Mouse (Mus musculus) embryonic stem cell, embryonic (primary cell): ENCODE data around the gene Zfp949.
"Not testable (repeated sequence)": the region's sequence is repeated elsewhere in the genome, so short reads cannot be mapped to it uniquely, and the experiment has no call there.

ENCODE experiments used
- CTCF ChIA-PET, 4 experiments: fragments of 300-600 bp in 2 of 4; fragments of 350-600 bp in 2 of 4; sonication (Branson Sonifier 250); formaldehyde crosslinking; loops; one replicate each; lab custom pipeline; 2022; ENCODE audit warnings: inconsistent platforms in 2 of 4; lab: Charles Lee
- POLR2A ChIA-PET, 4 experiments: fragments of 300-600 bp in 2 of 4; fragments of 350-600 bp in 2 of 4; sonication (Branson Sonifier 250); formaldehyde crosslinking; loops; one replicate each; lab custom pipeline; 2022; ENCODE audit warnings: antibody characterized with exemption in 4 of 4, inconsistent platforms in 1 of 4; lab: Charles Lee

The Zfp949 gene

DNA sequence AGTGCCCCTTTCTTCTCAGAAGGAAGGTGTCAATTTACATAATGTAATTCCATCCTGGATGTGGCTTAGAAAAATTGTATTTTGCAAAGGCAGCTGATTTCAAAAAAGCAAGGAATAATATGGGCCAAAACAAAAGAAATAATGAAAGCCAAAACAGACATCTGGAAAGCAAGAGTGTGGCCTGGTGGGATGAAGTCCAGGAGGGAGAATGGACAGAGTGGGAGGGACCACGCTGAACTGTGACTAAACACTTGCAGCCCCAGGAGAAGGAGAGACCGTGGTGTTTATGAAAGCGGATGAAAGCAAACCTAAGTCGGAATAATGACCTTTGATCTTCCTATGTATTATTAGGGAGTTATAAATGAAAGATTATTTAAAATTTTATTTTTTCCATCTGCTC, 19.9 kb upstream of the Zfp949 start:
- ChIA-PET CTCF (interaction anchor here in 1 of 4 experiments (0.6 kb wide), 1 partner anchor 135 kb away, joined by 5 read pairs; no protein-coding TSS in a partner anchor), POLR2A (interaction anchor here in 1 of 4 experiments (0.6 to 13.3 kb wide), 2 partner anchors 34 to 41 kb away, joined by 3 to 345 read pairs; partner anchors contain the start of gene Syncrip)

DNA sequence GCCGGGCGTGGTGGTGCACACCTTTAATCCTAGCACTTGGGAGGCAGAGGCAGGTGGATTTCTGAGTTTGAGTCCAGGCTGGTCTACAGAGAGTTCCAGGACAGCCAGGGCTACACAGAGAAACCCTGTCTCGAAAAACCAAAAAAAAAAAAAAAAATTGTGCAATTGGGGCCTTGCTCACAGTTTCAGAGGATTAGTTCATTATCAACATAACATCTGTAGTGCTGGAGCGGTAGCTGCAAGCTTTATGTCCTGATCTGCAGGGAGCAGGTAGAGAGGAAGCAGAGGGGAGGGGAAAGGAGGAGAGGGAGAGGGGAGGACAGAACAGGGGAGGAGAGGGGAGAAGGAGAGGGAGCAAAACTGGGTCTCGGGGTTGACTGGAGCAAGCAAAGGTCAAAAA, 19.1 kb upstream of the Zfp949 start:
- CTCF ChIA-PET = interaction anchor here in 1 of 4 experiments (1.5 kb wide), 1 partner anchor 17 kb away, joined by 3 read pairs; no protein-coding TSS in a partner anchor
- POLR2A ChIA-PET = interaction anchor here in 1 of 4 experiments (1.5 to 2.0 kb wide), 2 partner anchors 8 to 17 kb away, joined by 4 to 7 read pairs; no protein-coding TSS in a partner anchor

DNA sequence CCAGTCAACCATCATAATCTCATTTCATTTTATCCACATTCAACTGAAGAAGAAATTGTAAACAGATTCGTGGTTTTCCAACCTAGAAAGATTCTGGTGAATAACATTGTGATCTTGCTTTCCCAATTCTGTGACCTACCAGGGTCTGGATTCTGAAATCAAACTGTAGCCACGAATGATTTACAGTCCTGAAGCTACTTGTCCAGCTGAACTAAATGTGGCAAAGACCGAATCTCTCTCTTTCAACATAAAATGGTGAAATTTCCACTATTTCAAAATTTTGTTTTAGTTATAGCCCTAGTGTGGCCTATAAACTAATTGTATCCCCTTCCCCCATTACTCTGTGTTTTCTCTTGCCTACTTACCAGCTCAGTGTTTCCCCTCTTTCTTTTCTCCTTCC, 18.2 kb upstream of the Zfp949 start:
- CTCF ChIA-PET = interaction anchor here in 2 of 4 experiments (0.6 to 1.5 kb wide), 3 partner anchors 16 to 1203 kb away, joined by 3 to 8 read pairs (median 3); no protein-coding TSS in a partner anchor
- POLR2A ChIA-PET = interaction anchor here in 2 of 4 experiments (0.6 to 2.0 kb wide), 7 partner anchors 8 to 1385 kb away, joined by 3 to 7 read pairs (median 4); partner anchors contain the start of gene Mrap2 (in 1 of the 2)

DNA sequence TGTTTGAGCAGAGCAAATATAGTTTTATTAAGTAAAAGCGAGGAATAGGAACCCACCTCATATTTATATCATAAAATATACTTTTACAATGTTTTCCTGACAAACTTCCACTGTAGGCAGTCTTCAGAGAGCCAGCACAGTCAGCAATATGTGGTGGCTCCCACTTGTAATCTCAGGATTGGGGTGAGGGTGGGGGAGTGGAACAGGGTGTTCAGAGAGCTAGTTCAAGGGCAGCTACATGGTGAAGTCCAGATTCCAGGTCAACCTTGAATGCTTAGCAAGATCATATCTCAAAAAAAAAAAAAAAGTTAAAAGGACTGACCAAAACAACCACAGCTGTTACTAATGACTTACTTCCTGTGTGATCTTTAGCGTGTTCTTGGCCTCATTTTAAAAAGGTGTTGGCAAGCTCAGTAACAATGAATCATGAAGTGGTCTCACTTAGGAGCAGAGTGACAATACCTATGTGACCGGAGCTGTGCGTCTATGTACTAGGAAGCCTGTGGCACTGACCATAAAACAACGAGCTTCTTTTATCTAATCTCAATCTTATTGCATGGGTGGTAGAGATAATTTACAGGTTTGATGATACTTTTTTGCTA, 17.7 kb upstream of the Zfp949 start:
- POLR2A ChIA-PET = interaction anchor here in 2 of 4 experiments (0.6 to 2.0 kb wide), 9 partner anchors 9 to 1386 kb away, joined by 3 to 7 read pairs (median 4); partner anchors contain the start of gene Mrap2 (in 1 of the 2)
- CTCF ChIA-PET = interaction anchor here in 3 of 4 experiments (0.6 to 1.5 kb wide), 4 partner anchors 16 to 1204 kb away, joined by 3 to 8 read pairs (median 3); no protein-coding TSS in a partner anchor

DNA sequence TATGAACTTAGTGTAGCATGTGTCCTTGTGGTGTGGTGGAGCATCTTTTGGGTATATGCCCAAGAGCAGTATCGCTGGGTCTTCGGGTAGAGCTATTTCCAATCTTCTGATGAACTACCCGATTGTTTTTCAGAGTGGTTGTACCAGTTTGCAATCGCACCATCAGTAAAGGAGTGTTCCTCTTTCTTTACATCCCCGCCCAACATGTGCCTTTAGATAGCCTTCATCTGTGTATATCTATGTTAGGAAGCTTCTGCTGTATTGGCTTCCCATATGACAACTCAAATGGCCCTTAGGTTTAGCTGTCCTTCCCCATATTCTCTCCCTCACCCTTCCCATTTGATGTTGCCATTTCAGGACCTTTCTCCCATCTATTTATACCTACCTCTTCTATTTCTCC, 13.7 kb upstream of the Zfp949 start:
- ChIA-PET CTCF (interaction anchor here (0.6 to 1.7 kb wide), 4 partner anchors 12 to 983 kb away, joined by 3 to 5 read pairs (median 4); no protein-coding TSS in a partner anchor), POLR2A (interaction anchor here (0.8 to 12.0 kb wide), 8 partner anchors 11 to 49 kb away, joined by 3 to 123 read pairs (median 4); no protein-coding TSS in a partner anchor)

DNA sequence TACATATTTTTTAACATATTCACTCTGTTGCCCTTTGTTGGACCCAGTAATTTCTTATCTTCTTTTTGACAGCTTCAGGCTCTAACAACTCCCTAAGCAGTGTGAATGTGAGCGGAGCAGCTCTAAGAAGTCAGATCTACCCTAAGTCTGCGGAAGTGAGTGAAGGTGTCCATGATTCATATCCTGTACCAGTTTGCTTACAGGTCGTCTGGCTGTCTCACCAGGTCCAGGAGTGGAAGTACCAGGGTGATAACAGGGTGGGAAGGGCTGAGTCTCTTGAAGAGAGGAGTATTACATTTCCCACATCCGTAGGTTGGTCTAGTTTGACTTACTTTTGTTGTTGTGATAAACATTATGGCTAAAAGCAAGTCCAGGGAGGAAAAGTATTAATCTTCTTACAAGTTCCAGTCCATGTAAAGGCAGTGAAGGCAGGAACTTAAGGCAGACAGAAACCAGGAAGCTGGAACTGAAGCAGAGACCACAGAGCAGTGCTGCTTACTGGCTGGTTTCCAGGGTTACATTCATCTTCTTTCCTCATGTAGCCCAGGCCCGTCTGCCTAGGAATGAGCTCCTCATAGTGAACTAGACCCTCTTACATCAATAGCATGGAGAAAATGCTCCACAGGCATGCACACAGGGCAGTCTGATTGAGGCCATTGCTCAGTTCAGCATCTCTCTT, 8.1 kb upstream of the Zfp949 start:
- CTCF ChIA-PET = interaction anchor here in 1 of 4 experiments (1.0 kb wide), 1 partner anchor 298 kb away, joined by 3 read pairs; no protein-coding TSS in a partner anchor
- POLR2A ChIA-PET = interaction anchor here in 3 of 4 experiments (1.2 to 12.0 kb wide), 4 partner anchors 17 to 58 kb away, joined by 3 to 123 read pairs (median 14); partner anchors contain the start of gene Syncrip (in 1 of the 3)

DNA sequence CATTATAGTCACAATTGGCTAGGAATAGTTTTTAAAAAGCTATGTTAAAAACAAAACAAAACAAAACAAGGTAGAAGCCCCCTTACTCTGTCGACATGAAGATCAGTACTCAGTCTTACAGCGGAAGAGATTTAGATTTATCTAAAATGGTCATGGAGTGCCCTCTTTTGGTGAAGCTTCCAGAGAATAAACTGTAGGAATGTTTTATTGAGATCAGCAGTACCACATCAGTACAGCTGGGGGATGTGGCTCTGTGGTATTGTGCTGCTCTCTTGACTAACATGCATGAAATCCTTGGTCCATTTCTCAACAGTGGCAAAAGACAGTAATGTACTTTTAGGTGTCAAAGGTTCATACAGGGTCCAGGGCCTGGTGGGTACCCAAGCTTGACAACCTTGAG, 5.0 kb upstream of the Zfp949 start:
- POLR2A ChIA-PET = interaction anchor here in 2 of 4 experiments (0.6 to 12.0 kb wide), 5 partner anchors 20 to 307 kb away, joined by 3 to 123 read pairs (median 3); no protein-coding TSS in a partner anchor
- CTCF ChIA-PET = interaction anchor here in 3 of 4 experiments (1.0 to 1.8 kb wide), 3 partner anchors 301 kb away, joined by 4 to 12 read pairs (median 4); no protein-coding TSS in a partner anchor

DNA sequence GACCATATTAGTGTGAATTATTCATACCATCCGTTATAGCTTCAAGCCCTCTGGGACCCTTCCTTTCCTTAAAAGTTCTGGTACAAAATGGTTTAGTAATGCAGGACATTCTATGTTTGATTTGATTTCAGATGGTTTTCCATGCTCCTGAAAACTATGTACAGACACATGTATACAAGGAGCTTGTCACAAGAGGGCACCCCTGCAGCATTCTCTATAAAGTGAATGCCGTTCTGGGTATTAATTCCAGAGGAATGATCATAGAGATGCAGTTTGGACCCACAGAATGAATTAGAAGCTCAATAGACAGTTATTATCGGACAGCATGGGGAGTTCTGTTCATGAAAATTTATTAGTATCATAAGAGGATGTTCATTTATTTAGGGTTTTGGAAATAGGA, 2.3 kb upstream of the Zfp949 start:
- ChIA-PET CTCF (interaction anchor here (0.6 to 1.9 kb wide), 37 partner anchors 9 to 1219 kb away, joined by 3 to 23 read pairs (median 3); partner anchors contain the start of gene Syncrip (in 1 of the 4)), POLR2A (interaction anchor here in 3 of 4 experiments (0.7 to 1.9 kb wide), 18 partner anchors 9 to 304 kb away, joined by 3 to 23 read pairs (median 4); partner anchors contain the start of genes Snx14 (in 2 of the 3) and Syncrip (in 1 of the 3))

DNA sequence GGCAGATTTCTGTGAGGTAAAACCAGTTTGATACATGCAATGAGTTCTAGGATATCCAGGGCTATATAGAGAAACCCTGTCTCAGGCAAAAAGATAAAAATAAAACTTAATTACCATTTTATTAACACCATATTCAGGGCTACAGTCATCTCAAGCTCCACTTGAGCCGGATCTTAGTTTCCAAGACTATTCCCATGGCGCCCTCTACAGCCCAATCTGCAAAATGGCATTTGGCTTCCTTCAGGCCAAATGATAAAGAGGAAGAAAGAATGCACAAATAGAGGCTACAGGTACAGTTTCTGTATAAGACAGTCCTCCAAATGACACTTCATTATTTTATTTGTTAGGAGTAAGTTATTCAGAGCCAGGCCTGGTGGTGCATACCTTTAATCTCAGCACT, 1.7 kb upstream of the Zfp949 start:
- POLR2A ChIA-PET = interaction anchor here in 3 of 4 experiments (0.6 to 1.9 kb wide), 18 partner anchors 9 to 305 kb away, joined by 3 to 23 read pairs (median 4); partner anchors contain the start of genes Snx14 (in 2 of the 3) and Syncrip (in 1 of the 3)

DNA sequence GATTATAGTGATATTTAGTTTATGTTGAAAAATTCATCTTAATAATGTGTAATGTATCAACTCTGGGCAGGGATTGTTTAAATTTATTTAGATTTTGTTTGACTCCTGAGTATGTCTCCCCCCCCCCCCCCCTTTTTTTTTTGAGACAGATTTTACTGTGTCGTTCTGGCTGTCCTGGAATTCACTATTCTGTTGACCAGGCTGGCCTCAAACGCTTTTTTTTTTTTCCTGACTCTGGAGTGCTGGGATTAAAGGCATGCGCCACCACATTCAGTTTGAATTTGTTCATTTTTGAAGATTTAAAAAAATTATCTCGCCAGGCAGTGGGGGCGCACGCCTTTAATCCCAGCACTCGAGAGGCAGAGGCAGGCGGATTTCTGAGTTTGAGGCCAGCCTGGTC, 1.2 kb upstream of the Zfp949 start:
- CTCF ChIA-PET = interaction anchor here (0.6 to 1.9 kb wide), 21 partner anchors 13 to 1220 kb away, joined by 3 to 23 read pairs (median 4); no protein-coding TSS in a partner anchor
- POLR2A ChIA-PET = interaction anchor here in 3 of 4 experiments (0.6 to 2.6 kb wide), 15 partner anchors 9 to 306 kb away, joined by 3 to 52 read pairs (median 5); partner anchors contain the start of genes Syncrip (in 2 of the 3) and Snx14 (in 1 of the 3)

More for the DNA sequence above, 1.7 kb upstream of the Zfp949 start:
- CTCF ChIA-PET = interaction anchor here (0.6 to 1.9 kb wide), 35 partner anchors 9 to 1220 kb away, joined by 3 to 23 read pairs (median 3); partner anchors contain the start of gene Syncrip (in 1 of the 4)

DNA sequence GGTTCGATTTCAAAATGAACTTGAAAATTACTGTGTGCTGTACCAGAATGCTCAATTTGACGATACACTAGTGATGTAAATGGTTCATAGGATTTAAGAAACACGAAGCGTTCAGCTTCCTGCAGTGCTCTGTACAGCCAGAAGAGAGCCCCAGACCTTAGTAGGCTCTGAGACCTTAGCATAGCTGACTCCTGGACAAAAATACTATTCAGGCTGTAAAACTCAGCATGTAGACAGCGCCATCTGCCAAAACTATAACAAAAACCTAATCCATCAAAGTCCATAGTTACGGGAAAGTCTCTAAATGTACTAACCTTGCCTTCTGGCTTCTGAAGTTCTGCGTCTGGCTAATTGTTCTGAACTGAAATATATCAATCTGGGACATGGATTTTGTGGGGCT, 550 bp upstream of the Zfp949 start:
- ChIA-PET CTCF (interaction anchor here in 3 of 4 experiments (0.6 to 1.7 kb wide), 7 partner anchors 25 to 476 kb away, joined by 3 to 19 read pairs (median 3); no protein-coding TSS in a partner anchor), POLR2A (interaction anchor here (0.7 to 2.6 kb wide), 16 partner anchors 21 to 306 kb away, joined by 3 to 52 read pairs (median 5); partner anchors contain the start of genes Syncrip (in 2 of the 4) and Snx14 (in 1 of the 4))

DNA sequence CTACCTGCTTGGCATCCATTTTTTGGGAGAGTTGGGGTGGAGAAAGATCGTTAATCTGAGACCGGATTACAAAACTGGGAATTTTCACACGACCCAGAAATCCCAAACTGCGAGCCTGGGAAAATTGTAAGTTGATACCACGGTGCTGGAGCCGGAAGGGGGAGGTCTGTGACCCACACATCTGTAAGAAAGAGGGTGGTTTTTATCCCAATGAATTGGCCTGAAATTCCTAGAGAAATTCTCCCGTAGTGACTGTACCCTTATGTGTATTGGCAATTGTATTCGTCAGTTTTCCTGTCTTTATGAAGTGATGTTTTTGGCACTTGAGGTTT, 760 bp downstream of the Zfp949 start:
- ChIA-PET CTCF (interaction anchor here in 2 of 4 experiments (0.6 to 1.2 kb wide), 2 partner anchors 13 to 113 kb away, joined by 3 read pairs; no protein-coding TSS in a partner anchor), POLR2A (interaction anchor here (0.6 to 2.6 kb wide), 10 partner anchors 12 to 67 kb away, joined by 3 to 52 read pairs (median 4); partner anchors contain the start of gene Syncrip (in 2 of the 4))

DNA sequence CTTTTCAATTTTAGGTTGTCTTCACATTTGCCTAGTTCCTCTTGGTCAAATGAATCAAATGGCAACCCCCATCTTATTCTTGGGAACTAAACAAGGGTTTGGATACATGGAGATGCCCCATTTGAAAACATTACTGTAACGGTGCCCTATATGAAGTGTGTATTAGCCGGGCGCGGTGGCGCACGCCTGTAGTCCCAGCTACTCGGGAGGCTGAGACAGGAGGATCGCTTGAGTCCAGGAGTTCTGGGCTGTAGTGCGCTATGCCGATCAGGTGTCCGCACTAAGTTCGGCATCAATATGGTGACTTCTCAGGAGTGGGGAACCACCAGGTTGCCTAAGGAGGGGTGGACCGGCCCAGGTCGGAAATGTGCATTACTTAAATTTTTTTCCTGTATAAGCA, 5.3 kb downstream of the Zfp949 start:
- ChIA-PET POLR2A (interaction anchor here in 2 of 4 experiments (1.4 to 4.9 kb wide), 3 partner anchors 30 to 32 kb away, joined by 3 to 35 read pairs (median 6); no protein-coding TSS in a partner anchor), CTCF (no interaction called here)

DNA sequence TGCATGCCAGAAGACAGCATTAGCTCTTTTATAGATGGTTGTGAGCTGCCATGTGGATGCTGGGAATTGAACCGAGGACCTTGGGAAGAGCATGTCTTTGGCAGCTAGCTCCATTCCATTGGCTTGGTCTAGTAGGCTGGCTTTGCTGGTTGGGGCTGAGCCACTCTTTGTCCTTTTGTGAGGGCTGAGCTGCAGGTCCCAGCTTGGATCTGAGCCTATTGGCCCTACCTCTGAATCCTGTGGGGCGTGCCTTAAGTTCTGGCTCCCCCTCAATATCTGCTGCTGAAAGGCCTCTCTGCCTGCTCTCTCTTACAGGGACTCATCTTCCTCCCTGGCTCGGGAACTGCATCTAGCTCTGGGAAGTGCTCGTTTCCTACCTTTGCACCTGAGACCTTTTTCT, 10.3 kb downstream of the Zfp949 start:
- CTCF ChIA-PET = no interaction called here
- POLR2A ChIA-PET = interaction anchor here in 1 of 4 experiments (0.6 kb wide), 1 partner anchor 94 kb away, joined by 5 read pairs; no protein-coding TSS in a partner anchor

DNA sequence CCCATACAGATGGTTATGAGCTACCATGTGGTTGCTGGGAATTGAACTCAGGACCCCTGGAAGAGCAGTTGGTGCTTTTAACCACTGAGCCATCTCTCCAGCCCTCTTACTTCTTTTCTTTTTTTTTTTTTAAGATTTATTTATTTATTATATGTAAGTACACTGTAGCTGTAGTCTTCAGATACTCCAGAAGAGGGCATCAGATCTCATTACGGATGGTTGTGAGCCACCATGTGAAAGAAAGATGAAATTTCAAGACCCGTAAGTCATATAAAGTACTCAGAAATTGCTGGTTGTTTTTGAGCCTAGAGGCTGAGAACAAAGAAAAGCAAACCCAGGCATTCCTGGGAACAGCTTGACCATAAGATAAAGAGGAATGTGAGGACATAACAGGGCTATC, 13.7 kb downstream of the Zfp949 start:
- POLR2A ChIA-PET = interaction anchor here in 2 of 4 experiments (0.6 to 3.6 kb wide), 2 partner anchors 39 to 1553 kb away, joined by 8 to 17 read pairs; partner anchors contain the start of gene Morf4l1 (in 1 of the 2)

DNA sequence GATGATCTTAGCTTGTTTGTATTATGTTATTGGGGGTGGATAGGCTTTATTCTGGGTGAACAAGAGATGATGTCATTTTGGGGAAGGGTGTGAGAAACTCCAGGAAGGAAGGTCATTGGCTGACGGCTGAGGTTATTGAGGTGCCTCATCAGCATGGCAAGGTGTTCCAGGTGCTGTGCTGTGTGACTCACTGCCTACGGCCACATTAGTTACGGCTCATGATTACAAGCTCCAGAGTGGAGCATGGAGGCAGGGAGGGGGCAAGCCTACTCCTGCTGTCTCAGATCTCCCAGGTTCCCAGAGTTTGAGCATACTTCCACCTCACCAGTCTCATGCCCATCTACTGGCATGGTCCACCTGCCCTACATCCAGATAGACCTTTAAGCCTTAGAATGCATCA, 22.7 kb downstream of the Zfp949 start:
- CTCF ChIA-PET = not testable (repeated sequence)
- POLR2A ChIA-PET = interaction anchor here in 1 of 4 experiments (1.0 kb wide), 2 partner anchors 11 to 48 kb away, joined by 3 to 4 read pairs; no protein-coding TSS in a partner anchor

More for the DNA sequence above, 13.7 kb downstream of the Zfp949 start:
- CTCF ChIA-PET = interaction anchor here in 2 of 4 experiments (1.0 to 1.4 kb wide), 2 partner anchors 11 to 13 kb away, joined by 3 read pairs; partner anchors contain the start of gene Zfp949 (in 1 of the 2)

DNA sequence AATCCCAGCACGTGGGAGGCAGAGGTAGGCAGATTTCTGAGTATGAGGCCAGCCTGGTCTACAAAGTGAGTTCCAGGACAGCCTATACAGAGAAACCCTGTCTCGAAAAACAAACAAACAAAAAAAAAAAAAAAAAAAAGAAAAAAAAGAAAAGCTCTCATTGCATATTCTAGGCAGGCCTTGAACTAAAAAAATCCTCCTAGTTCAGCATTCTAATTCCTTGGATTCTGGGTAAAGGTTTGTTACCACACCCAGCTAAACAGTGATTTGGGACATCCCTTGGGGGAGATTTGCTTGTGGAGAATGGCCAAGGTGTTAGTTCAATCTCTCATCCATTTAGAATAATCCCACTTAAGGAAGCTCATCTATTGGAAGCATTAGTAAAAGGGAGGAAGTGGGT, 32.8 kb downstream of the Zfp949 start, which contains the start of gene Trim43a:
Gene Trim43a, plus strand, starts transcription at position 301 of the 400 bp plus-strand sequence.
- POLR2A ChIA-PET = interaction anchor here in 1 of 4 experiments (0.7 kb wide), 1 partner anchor 1847 kb away, joined by 13 read pairs; no protein-coding TSS in a partner anchor
- CTCF ChIA-PET = interaction anchor here in 1 of 4 experiments (0.7 kb wide), 1 partner anchor 112 kb away, joined by 6 read pairs; no protein-coding TSS in a partner anchor
